Mouse (Mus musculus): ENCODE data around the gene Rtn1.

DNA sequence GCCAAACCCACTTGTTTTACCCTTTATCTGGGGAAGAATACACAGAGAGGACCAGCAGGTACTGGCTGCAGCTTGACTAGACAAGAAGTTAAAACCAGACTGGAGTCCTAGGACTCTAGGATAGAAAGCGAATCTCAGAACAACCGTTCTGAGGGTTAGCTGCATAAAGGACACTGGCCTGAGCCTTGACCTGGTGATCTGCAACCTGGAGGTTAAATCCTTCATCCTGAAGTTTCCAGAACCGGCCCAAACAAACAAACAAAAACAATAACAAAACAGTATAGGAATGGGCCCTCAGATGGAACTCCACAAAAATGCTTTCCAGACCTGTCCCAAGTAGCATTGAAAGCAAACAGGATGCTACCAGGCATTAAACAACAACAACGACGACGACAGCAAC is at the start of gene Rtn1:
- TF ChIP-seq POLR2A (IDR thresholded peaks at IDR 0.05; ENCODE audit: extremely low read depth, insufficient read depth, low read length) (no peak), CTCF (IDR thresholded peaks at IDR 0.05; ENCODE audit: extremely low read depth, insufficient read depth, low read length) (no peak)
